Mouse (Mus musculus): Measurements from ENCODE around the gene Ppp1r10. TPM values are rescaled to one million over a fixed set of nuclear protein-coding genes. Genes with fewer than 3 reads are reported as not detected.

Ppp1r10 gene
- total and polyA plus RNA-seq, 2 experiments from 2014 or later = 11.2 to 20.2 TPM

GRCm38 (mm10) chr17:35919060-35919715, 3.0 kb downstream of the Ppp1r10 start:
- H3K9ac ChIP-seq (replicated peaks; ENCODE audit: low read depth, low read length) = peak overlapping the region; percentile 99
- peaks cover 18% of the 10 kb centered on the region; the same call in 1 of the 2 replicates for H3K4me1 ChIP-seq (ENCODE audit: control insufficient read depth, insufficient read depth)
- H3K27ac ChIP-seq (ENCODE audit: low read depth) = peak overlapping the region; percentile 99
- ATAC-seq (ENCODE audit: insufficient read depth, low read depth) (peak; percentile 31), DNase-seq (ENCODE audit: low spot score) (peak; percentile 99)
- peak overlapping the region; percentile 91 for H3K4me3 ChIP-seq (ENCODE audit: low read depth, low read length)
- peak overlapping the region; percentile 89 for H3K4me2 ChIP-seq (ENCODE audit: low read depth, low read length)
- no peaks in the 10 kb centered on the region for H3K27me3 ChIP-seq (ENCODE audit: control insufficient read depth, insufficient read depth, low read length)
- peaks cover 26% of the 10 kb centered on the region for H3K36me3 ChIP-seq (replicated peaks; ENCODE audit: control insufficient read depth, insufficient read depth, low read length)
- WGBS = 8% methylated on average over 7 of the region's 7 CpGs
- no peaks in the 10 kb centered on the region for H3K9me3 ChIP-seq (replicated peaks; ENCODE audit: control insufficient read depth, low read length)
- TF ChIP-seq EP300 (IDR thresholded peaks at IDR 0.05; ENCODE audit: low read depth) = no peak
- no peak for TF ChIP-seq CTCF (IDR thresholded peaks at IDR 0.05; ENCODE audit: low read depth)

- H3K9me3 ChIP-seq (replicated peaks; ENCODE audit: control insufficient read depth, low read length) = no peaks in the 10 kb centered on the region
- H3K27ac ChIP-seq (ENCODE audit: low read depth) = peak overlapping the region; percentile 99
- peaks cover 18% of the 10 kb centered on the region; the same call in 1 of the 2 replicates for H3K4me1 ChIP-seq (ENCODE audit: control insufficient read depth, insufficient read depth)
- 30% methylated on average over 6 of the region's 6 CpGs for WGBS
- ATAC-seq (ENCODE audit: insufficient read depth, low read depth) (no peak), DNase-seq (ENCODE audit: low spot score) (no peak)
- H3K4me3 ChIP-seq (ENCODE audit: low read depth, low read length) = peak overlapping the region; percentile 91
- no peaks in the 10 kb centered on the region for H3K27me3 ChIP-seq (ENCODE audit: control insufficient read depth, insufficient read depth, low read length)
- peak overlapping the region; percentile 2; the same call in 1 of the 2 replicates for H3K9ac ChIP-seq (replicated peaks; ENCODE audit: low read depth, low read length)
- no peak for TF ChIP-seq CTCF (IDR thresholded peaks at IDR 0.05; ENCODE audit: low read depth)
- TF ChIP-seq EP300 (IDR thresholded peaks at IDR 0.05; ENCODE audit: low read depth) = no peak
- peaks cover 28% of the 10 kb centered on the region for H3K36me3 ChIP-seq (replicated peaks; ENCODE audit: control insufficient read depth, insufficient read depth, low read length)
- peak overlapping the region; percentile 89; the same call in 1 of the 2 replicates for H3K4me2 ChIP-seq (ENCODE audit: low read depth, low read length)
These were observed 3.6 kb downstream of the Ppp1r10 start for GRCm38 (mm10) chr17:35919864-35920301.

DNA sequence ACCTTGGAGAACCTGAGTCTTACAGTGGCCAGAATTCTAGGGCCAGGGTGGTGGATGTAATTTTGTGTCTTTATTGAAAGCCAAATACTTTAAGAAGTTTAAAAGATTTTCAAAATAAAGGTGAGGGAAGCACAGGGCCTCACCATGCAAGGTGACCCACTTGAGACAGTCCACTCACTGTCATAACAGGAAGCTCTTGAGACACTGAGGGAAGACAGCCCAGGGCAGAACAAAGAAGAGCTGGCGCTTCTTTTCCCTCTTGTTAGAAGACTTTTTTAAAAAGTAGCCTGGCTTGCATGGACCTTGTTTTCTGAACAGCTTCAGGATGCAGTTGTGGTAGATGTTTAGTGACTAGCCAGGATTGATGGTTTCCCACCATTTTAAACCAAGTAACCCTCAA, 4.2 kb downstream of the Ppp1r10 start:
- H3K4me3 ChIP-seq (ENCODE audit: low read depth, low read length) = no peak overlapping the region
- H3K27ac ChIP-seq (ENCODE audit: low read depth) = peak overlapping the region; percentile 99
- H3K9me3 ChIP-seq (replicated peaks; ENCODE audit: control insufficient read depth, low read length) = no peaks in the 10 kb centered on the region
- H3K9ac ChIP-seq (replicated peaks; ENCODE audit: low read depth, low read length) = no peak overlapping the region
- H3K36me3 ChIP-seq (replicated peaks; ENCODE audit: control insufficient read depth, insufficient read depth, low read length) = peaks cover 33% of the 10 kb centered on the region
- 74% methylated on average over 1 of the region's 1 CpGs for WGBS
- H3K27me3 ChIP-seq (ENCODE audit: control insufficient read depth, insufficient read depth, low read length) = no peaks in the 10 kb centered on the region
- DNase-seq (ENCODE audit: low spot score) (no peak), ATAC-seq (ENCODE audit: insufficient read depth, low read depth) (no peak)
- TF ChIP-seq CTCF (IDR thresholded peaks at IDR 0.05; ENCODE audit: low read depth) = no peak
- no peak for TF ChIP-seq EP300 (IDR thresholded peaks at IDR 0.05; ENCODE audit: low read depth)
- H3K4me2 ChIP-seq (ENCODE audit: low read depth, low read length) = no peak overlapping the region
- peaks cover 15% of the 10 kb centered on the region; the same call in 1 of the 2 replicates for H3K4me1 ChIP-seq (ENCODE audit: control insufficient read depth, insufficient read depth)

DNA sequence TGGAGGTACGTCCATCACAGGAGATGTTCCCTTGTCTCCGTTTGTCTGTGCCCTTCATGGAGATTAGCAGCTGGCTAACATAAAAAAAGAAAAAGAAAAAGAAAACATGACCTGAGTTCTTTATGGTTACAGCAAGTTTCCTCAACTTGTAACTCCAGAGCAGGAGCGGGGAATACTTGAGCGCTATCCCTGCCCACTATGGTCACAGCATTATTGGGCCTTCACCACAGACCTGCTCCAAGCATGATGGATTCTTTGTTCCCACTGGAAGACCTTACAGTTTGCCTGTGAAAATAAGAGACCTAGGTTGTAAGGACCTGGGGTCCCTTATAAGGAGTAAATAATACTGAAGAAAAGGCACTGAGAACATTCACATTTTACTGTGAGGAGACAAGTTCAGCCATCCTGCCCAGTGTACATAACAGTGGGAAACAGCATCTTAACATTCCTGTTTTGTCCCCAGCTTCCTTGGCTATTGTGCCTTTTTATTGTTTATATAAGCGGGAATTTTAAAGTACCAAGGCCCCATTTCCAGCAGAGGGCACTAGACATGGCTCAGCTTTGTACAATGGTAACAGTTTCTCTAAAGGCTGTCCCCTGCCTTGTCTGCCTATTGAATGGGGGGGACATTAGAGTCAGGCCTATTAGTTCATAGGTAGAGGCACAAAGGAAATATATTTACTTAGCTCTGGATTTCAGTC, 4.8 kb downstream of the Ppp1r10 start:
- peak; percentile 72 for DNase-seq (ENCODE audit: low spot score)

DNA sequence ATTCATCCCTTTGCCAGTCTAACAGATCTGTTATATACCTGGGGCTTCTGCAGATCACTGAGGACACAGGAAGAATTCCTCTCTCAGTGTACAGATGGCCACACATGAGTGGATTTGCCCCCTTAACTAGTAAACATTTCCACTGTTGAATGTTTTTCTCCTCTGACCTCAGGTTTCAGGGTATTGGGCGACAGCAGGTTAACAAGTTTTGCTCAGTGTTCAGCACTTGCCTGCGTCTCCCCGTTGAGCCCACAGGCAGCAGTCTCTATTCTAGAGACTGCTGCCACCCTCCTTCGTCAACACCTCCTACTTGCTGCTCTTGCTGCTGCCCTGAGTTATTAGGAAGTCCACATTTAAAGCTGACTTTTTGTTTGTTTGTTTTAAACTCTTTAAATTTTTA, 5.5 kb downstream of the Ppp1r10 start:
- WGBS = 55% methylated on average over 4 of the region's 4 CpGs
- no peaks in the 10 kb centered on the region for H3K27me3 ChIP-seq (ENCODE audit: control insufficient read depth, insufficient read depth, low read length)
- H3K4me1 ChIP-seq (ENCODE audit: control insufficient read depth, insufficient read depth) = peaks cover 12% of the 10 kb centered on the region; the same call in 1 of the 2 replicates
- no peak overlapping the region for H3K9ac ChIP-seq (replicated peaks; ENCODE audit: low read depth, low read length)
- DNase-seq (ENCODE audit: low spot score) = no peak
- no peak overlapping the region for H3K27ac ChIP-seq (ENCODE audit: low read depth)
- no peak overlapping the region for H3K4me2 ChIP-seq (ENCODE audit: low read depth, low read length)
- H3K36me3 ChIP-seq (replicated peaks; ENCODE audit: control insufficient read depth, insufficient read depth, low read length) = peaks cover 46% of the 10 kb centered on the region
- H3K9me3 ChIP-seq (replicated peaks; ENCODE audit: control insufficient read depth, low read length) = no peaks in the 10 kb centered on the region
- ATAC-seq (ENCODE audit: insufficient read depth, low read depth) = no peak
- H3K4me3 ChIP-seq (ENCODE audit: low read depth, low read length) = no peak overlapping the region
- TF ChIP-seq EP300 (IDR thresholded peaks at IDR 0.05; ENCODE audit: low read depth) = no peak
- TF ChIP-seq CTCF (IDR thresholded peaks at IDR 0.05; ENCODE audit: low read depth) = no peak

More for the DNA sequence above, 4.8 kb downstream of the Ppp1r10 start:
- 71% methylated on average over 5 of the region's 5 CpGs for WGBS
- Histone ChIP-seq H3K9me3 (replicated peaks; ENCODE audit: control insufficient read depth, low read length) (no peaks in the 10 kb centered on the region), H3K27ac (ENCODE audit: low read depth) (no peak overlapping the region; the same call in 1 of the 2 replicates), H3K36me3 (replicated peaks; ENCODE audit: control insufficient read depth, insufficient read depth, low read length) (peaks cover 39% of the 10 kb centered on the region), H3K4me2 (ENCODE audit: low read depth, low read length) (no peak overlapping the region), H3K27me3 (ENCODE audit: control insufficient read depth, insufficient read depth, low read length) (no peaks in the 10 kb centered on the region), H3K9ac (replicated peaks; ENCODE audit: low read depth, low read length) (no peak overlapping the region), H3K4me3 (ENCODE audit: low read depth, low read length) (no peak overlapping the region), H3K4me1 (ENCODE audit: control insufficient read depth, insufficient read depth) (peaks cover 12% of the 10 kb centered on the region; the same call in 1 of the 2 replicates)
- TF ChIP-seq EP300 (IDR thresholded peaks at IDR 0.05; ENCODE audit: low read depth) (no peak), CTCF (IDR thresholded peaks at IDR 0.05; ENCODE audit: low read depth) (peak; percentile 62)
- ATAC-seq (ENCODE audit: insufficient read depth, low read depth) = no peak

Measured in heart, postnatal 0 days (tissue).